Mouse (Mus musculus) testis, adult 2 months (tissue): Measurements from ENCODE around the gene Gm29776. TPM values are rescaled to one million over a fixed set of nuclear protein-coding genes. Genes with fewer than 3 reads are reported as not detected.

Experiments used
- H3K27ac ChIP-seq: fragments of 200-500 bp; 2 replicates; pipeline ENCODE4 v1.5.1; 2012; ENCODE audit warnings: low read depth, low read length; ENCODE audit not compliant: control insufficient read depth, insufficient read depth
- H3K27me3 ChIP-seq: fragments of 200-500 bp; 2 replicates; pipeline ENCODE4 v1.6.1; 2012; ENCODE audit warnings: mild to moderate bottlenecking, low read length, moderate library complexity; ENCODE audit not compliant: control insufficient read depth, insufficient read depth
- H3K36me3 ChIP-seq: fragments of 200-500 bp; 2 replicates; pipeline ENCODE4 v1.6.1; 2012; ENCODE audit warnings: mild to moderate bottlenecking, low read length; ENCODE audit not compliant: control insufficient read depth, insufficient read depth
- H3K4me1 ChIP-seq: fragments of 200-500 bp; 2 replicates; pipeline ENCODE4 v1.6.1; 2012; ENCODE audit warnings: low read length; ENCODE audit not compliant: control insufficient read depth, insufficient read depth
- H3K4me3 ChIP-seq: fragments of 200-500 bp; 2 replicates; pipeline ENCODE4 v1.5.1; 2012; ENCODE audit warnings: low read depth, mild to moderate bottlenecking, low read length, moderate library complexity, mixed read lengths; ENCODE audit not compliant: control insufficient read depth
- CTCF ChIP-seq: fragments of 200-500 bp; IDR thresholded peaks from 2 replicates; pipeline ENCODE4 v1.5.1; 2012; ENCODE audit warnings: low read depth, mild to moderate bottlenecking, inconsistent platforms, low read length, moderate library complexity; ENCODE audit not compliant: control insufficient read depth, insufficient read depth, insufficient replicate concordance
- POLR2A ChIP-seq: fragments of 200-500 bp; IDR thresholded peaks from 2 replicates; pipeline ENCODE4 v1.6.1; 2012; ENCODE audit warnings: low read depth, mild to moderate bottlenecking, inconsistent platforms, low read length, moderate library complexity; ENCODE audit not compliant: control insufficient read depth
- polyA plus RNA-seq: library from polyadenylated mRNA; depleted of rRNA; stranded (reverse); fragments of >200 nt; gene quantifications from 2 replicates; pipeline ENCODE4 v1.2.3, GENCODE M21; 2012

Gm29776 gene
- polyA plus RNA-seq, 1 experiment = 0.22 TPM

DNA sequence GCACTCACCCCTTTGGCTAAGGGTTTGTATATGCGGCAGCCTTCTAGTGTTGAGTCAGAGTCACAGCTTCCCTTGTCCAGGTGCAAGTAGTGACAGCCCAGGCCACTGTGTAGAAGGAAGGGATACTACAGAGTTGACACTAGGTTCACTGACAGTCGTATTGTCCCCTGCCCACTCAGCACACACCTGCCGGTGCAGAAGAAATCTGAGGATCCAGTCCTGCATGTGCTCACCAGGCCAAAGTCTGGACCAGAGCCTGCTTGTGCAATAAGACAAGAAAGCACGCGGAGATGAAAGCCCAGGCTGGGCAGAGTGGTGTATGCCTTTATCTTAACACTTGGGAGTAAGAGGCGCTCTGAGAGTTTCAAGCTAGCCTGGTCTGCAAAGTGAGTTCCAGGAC, 3.6 kb downstream of the Gm29776 start:
- H3K4me1 ChIP-seq = peaks cover 6% of the 10 kb centered on the region; the same call in 1 of the 2 replicates
- no peak overlapping the region for H3K27ac ChIP-seq
- H3K36me3 ChIP-seq = no peaks in the 10 kb centered on the region
- no peak overlapping the region for H3K4me3 ChIP-seq
- no peaks in the 10 kb centered on the region for H3K27me3 ChIP-seq
- TF ChIP-seq POLR2A (no peak), CTCF (no peak)

- Histone ChIP-seq H3K4me1 (no peaks in the 10 kb centered on the region), H3K27me3 (no peaks in the 10 kb centered on the region), H3K4me3 (peak overlapping the region; percentile 94), H3K27ac (peak overlapping the region; percentile 99), H3K36me3 (peaks cover 2% of the 10 kb centered on the region)
- TF ChIP-seq POLR2A (no peak), CTCF (no peak)
Observed at GRCm38 (mm10) chr14:54687251-54687650, 11.4 kb downstream of the Gm29776 start.

GRCm38 (mm10) chr14:54686522-54687143, 12.0 kb downstream of the Gm29776 start, which contains the start of gene Acin1:
Acin1 (minus strand) TSS chr14:54686931.
- peaks cover 2% of the 10 kb centered on the region for H3K36me3 ChIP-seq
- peak within 1 kb of the TSS; percentile 94 for H3K4me3 ChIP-seq
- no peak for TF ChIP-seq CTCF
- peak; percentile 88 for TF ChIP-seq POLR2A
- H3K27ac ChIP-seq = peak within 1 kb of the TSS; percentile 99
- no peaks in the 10 kb centered on the region for H3K27me3 ChIP-seq
- H3K4me1 ChIP-seq = no peaks in the 10 kb centered on the region

DNA sequence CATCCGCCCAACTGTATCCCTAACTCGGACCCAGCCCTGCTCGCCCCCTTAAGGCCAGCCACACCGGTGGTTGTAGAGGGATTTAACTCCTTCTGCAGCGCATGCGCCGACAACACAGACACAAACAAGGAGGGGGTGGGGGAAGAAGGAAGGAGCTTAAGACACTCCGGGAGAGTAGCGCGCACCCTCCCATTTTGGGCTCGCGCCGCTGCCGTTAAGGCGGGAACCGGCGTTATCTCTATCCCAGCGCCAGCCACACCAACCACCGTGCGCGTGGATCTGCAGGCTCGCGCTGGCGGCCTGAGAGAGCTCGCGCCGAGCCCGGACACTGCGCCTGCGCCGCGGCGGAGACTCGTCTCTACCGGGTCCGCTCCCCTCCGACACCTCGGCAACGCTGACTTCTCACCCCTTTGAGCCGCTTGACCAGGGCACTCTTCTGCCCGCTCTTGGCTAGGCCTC, 12.5 kb downstream of the Gm29776 start, which contains the start of gene 1700123O20Rik:
1700123O20Rik (plus strand) TSS at position 154 of the 459 bp plus-strand sequence.
- Histone ChIP-seq H3K36me3 (peaks cover 2% of the 10 kb centered on the region), H3K4me3 (peak within 1 kb of the TSS; percentile 94), H3K27ac (peak within 1 kb of the TSS; percentile 99), H3K4me1 (no peaks in the 10 kb centered on the region), H3K27me3 (no peaks in the 10 kb centered on the region)
- no peak for TF ChIP-seq CTCF
- no peak for TF ChIP-seq POLR2A

GRCm38 (mm10) chr14:54685471-54685870, 13.2 kb downstream of the Gm29776 start:
- Histone ChIP-seq H3K27me3 (no peaks in the 10 kb centered on the region), H3K4me3 (peak overlapping the region; percentile 94), H3K36me3 (peaks cover 2% of the 10 kb centered on the region), H3K4me1 (no peaks in the 10 kb centered on the region), H3K27ac (peak overlapping the region; percentile 99)
- TF ChIP-seq POLR2A = no peak
- no peak for TF ChIP-seq CTCF

- Histone ChIP-seq H3K27me3 (no peaks in the 10 kb centered on the region), H3K4me3 (peak overlapping the region; percentile 56), H3K27ac (no peak overlapping the region), H3K36me3 (peaks cover 7% of the 10 kb centered on the region), H3K4me1 (no peaks in the 10 kb centered on the region)
- TF ChIP-seq POLR2A (no peak), CTCF (no peak)
Observed at GRCm38 (mm10) chr14:54682396-54682795, 16.2 kb downstream of the Gm29776 start.

DNA sequence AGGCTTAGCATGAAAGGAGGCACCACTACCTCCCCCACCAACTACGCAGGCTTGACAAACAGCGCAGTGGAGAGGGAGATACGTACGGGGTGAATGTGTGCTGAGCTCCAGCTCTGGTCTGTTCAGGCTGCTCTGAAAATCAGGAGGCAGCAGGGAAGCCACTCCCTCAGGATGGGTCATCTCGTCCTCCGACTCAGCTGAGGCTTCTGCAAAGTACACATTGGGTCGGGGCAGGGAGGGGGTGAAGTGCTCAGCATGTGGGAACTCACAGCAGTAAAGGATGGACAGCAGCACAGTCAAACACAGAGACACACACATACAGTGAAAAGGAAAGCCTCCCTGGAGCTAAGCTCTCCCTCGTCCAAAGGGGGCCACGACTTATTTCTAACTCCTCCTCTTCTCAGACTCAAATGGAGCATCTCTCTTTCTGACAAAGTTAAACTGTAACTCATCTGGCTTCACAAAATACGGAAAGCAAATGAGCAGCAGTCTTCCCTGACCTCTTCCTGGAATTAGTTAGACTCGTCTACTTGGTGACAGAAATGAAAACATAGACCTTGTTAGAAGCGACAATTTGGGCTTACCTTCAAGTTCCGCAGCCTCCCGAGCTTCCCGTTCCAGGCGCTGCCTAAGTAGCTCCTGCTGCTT, 19.9 kb downstream of the Gm29776 start:
- H3K27me3 ChIP-seq = no peaks in the 10 kb centered on the region
- H3K36me3 ChIP-seq = peaks cover 7% of the 10 kb centered on the region
- no peaks in the 10 kb centered on the region for H3K4me1 ChIP-seq
- H3K27ac ChIP-seq = no peak overlapping the region
- peak overlapping the region; percentile 80 for H3K4me3 ChIP-seq
- TF ChIP-seq POLR2A (no peak), CTCF (no peak)

DNA sequence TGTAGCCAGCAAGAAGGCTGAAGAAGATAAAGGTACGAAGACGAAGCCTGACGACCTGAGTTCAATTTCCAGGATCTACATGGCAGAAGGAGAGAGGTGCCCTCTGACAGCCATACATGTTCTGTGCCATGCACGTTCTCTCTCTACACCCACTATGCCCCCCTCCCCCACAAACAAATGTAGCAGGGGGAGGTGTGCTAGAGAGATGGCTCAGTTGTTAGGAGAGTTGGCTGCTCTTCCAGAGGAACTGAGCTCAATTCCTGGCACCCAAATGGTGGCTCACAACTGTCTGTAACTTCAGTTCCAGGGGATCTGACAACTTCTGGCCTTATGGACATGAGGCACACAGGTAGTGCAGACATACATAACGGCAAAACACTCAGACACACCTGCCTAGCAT, 22.3 kb downstream of the Gm29776 start:
- Histone ChIP-seq H3K4me3 (no peak overlapping the region), H3K36me3 (peaks cover 7% of the 10 kb centered on the region), H3K4me1 (no peaks in the 10 kb centered on the region), H3K27ac (no peak overlapping the region), H3K27me3 (no peaks in the 10 kb centered on the region)
- TF ChIP-seq CTCF (no peak), POLR2A (no peak)
